Mouse (Mus musculus): Measurements from ENCODE around the gene Tmem130.

GRCm38 (mm10) chr5:144794687-144795086 lies 33.1 kb upstream of the Tmem130 start:
- TF ChIP-seq POLR2A (IDR thresholded peaks at IDR 0.05; ENCODE audit: low read depth, low read length) = no peak
- peak; percentile 47; the same call in 1 of the 2 replicates for TF ChIP-seq CTCF (IDR thresholded peaks at IDR 0.05; ENCODE audit: extremely low read depth, insufficient read length, insufficient replicate concordance, low read depth, low read length)

Measured in small intestine, adult 2 months (tissue).